Mouse (Mus musculus): ENCODE measurements at regions not wholly inside any gene's neighbourhood (a gene's known extent, or its start where the extent isn't known, plus 50 kb on each side); places are given as distances from the start of the nearest gene placed in this dataset.

DNA sequence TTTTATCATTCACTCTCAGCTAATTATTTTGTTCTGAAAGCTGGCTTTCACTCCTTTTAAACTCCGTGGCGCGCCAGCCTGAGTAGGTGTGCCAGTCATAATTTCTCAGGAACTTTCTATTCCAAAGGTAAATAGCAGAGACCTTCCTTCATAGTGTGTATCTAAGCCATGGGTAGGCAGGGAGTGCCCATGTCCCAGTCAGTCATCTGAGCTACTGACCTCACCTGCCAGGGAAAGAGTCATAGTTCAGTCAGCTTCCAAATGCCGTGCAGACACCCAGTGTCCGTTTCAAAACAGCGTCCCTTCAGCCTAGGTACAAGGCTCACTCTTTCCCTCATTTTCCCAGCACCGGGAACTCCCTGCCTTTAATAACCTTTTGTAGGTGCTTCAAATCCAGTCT lies 269.7 kb downstream of the Gm19410 start:
- DNase-seq (ENCODE audit: low spot score in 2 of 2) = no peak

DNA sequence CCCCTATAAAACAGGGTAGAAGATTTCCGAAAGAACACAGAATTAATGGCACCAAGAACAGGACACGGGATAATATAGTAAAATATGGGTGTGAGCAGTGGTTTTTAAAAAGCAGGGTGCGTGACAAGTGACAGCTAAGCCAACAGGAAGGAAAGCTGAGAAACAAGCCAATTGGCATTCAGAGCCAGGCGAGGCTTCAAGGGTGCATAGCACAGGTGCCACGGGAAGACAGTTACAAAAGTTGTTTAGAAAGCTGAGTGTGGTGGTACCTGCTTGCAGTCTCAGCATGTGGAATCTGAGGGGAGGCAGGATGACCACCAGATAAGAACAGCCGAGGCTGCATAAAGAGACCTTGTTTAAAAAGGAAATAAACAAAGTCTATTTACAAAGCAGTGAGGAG lies 270.7 kb downstream of the Gm19410 start:
- DNase-seq (ENCODE audit: low spot score in 2 of 2) = no peak

DNA sequence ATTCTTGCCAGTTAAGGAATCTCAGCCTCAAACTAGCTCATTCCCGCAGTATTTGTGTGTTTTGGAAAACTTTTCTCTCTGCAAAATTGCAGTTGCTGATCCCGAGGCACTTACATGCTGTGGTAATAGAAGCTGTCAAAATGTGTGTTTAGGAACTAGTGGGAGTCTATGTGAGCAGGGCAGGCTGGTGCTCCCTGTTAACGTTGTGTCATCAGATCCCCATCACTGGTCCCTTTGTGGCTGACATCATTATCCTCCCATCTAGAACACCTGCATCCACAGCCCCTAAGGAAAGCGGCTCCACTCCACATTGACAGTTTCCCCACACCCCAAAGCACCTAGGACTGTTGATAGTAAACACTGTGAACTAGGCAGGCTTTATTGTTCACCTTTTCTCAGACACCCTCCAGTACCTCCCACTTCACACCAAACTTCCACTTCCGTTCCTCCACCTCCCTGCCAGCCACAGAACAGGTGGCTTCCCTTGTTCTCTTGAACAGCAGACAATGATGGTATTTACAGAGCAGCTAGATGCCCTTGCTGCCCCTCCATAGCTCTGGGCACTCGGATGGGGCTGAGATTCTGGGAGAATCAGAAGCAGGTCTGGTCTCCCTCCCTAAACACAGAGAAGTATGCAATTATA lies 275.8 kb downstream of the Gm19410 start:
- no peak for DNase-seq (ENCODE audit: low spot score in 2 of 2)

DNA sequence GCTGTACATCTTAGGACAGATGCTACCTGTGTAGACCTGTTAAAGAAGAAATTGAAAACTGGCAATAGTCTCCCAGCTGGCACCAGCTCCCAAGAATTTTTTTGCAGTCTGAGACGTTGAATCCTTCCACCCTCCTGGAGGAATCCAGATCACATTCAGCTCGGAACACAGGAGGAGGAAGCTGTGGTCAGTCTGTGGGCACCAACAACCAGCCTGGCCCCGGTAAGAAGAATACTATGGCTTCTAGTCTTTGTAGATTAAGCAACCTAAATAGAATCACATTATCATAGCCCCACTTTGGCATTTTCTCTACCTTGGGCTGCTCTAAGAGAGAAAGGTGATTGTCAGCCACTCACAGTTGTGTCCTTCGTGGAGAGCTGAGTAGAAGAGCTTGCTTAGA lies 277.0 kb downstream of the Gm19410 start:
- no peak for DNase-seq (ENCODE audit: low spot score in 2 of 2)

Small RNA genes in the stretch of these regions (microRNA-seq; reads per million reads assigned to microRNA genes)
- gene Gm22030 (ENCODE audit: borderline number of aligned reads in 2 of 2) = 0 reads per million in 2 experiments

Measured in adrenal gland, adult 18-20 months (tissue).